Mouse (Mus musculus): Measurements from ENCODE around the gene Dgke.
"Not testable (repeated sequence)": the region's sequence is repeated elsewhere in the genome, so short reads cannot be mapped to it uniquely, and the experiment has no call there.

Gene Dgke

GRCm38 (mm10) chr11:89003078-89003477 lies 63.6 kb downstream of the Dgke start:
- DNase-seq (ENCODE audit: low read depth, low spot score): no peak

DNA sequence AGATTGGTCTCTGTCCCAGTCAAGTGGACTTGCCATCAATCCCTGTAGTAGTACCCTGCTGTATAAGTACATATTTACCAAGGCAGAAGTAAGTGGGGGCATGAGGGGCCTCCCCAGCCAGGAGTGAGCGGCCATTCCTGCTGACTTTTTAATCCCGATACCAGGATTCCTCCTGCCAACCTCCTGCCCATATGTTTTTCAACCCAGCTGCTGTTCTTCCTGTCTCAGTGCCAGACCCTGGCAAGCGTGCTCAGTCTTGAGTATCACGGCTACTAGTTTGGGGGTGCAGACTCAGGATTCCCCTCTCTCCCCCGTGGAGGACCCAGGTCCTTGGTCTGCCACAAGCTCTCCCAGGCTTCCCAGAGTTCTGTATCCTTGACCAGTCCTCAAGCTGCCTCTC lies 64.0 kb downstream of the Dgke start:
- no peak for DNase-seq (ENCODE audit: low read depth, low spot score)

DNA sequence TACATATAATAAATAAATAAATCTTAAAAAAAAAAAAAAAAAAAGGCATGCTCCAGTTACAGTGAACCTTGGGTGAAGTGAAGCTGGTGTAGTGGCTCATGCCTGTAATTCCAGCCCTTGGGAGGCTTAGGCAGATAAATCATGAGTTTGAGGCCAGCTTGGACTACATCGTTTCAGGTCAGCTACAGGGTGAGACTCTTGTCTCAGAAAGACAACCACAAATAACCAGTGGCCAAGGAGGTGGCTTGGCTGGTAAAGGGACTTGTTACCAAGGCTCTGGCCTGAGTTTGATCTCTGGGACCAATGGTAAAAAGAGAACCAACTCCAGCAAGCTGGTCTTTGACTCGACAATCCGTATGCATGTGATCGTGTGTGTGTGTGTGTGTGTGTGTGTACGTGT lies 64.6 kb downstream of the Dgke start:
- no peak for DNase-seq (ENCODE audit: low read depth, low spot score)

DNA sequence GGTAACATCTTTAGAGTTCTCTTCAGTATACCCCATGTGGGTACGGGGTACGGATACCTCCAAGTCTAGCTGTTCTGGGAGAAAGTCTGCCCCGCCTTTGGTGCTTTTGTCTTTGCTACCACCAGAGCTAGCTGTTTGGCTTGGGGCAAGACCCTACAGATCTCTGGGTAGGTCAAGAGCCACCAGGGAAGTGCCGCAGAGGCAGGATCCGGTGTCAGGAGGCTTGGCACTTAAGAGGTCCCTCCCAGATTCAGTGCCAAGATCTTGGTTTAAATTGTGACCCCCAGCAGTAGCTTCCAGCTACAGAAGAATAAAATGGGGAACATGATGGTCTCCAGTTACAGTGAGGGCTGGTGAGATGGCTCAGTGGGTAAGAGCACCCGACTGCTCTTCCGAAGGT lies 65.1 kb downstream of the Dgke start:
- DNase-seq (ENCODE audit: low read depth, low spot score): no peak

- no peak for DNase-seq (ENCODE audit: low read depth, low spot score)
Measured at GRCm38 (mm10) chr11:89000527-89000819, 66.2 kb downstream of the Dgke start.

- no peak for DNase-seq (ENCODE audit: low read depth, low spot score)
Measured at GRCm38 (mm10) chr11:88999723-89000526, 66.7 kb downstream of the Dgke start.

DNA sequence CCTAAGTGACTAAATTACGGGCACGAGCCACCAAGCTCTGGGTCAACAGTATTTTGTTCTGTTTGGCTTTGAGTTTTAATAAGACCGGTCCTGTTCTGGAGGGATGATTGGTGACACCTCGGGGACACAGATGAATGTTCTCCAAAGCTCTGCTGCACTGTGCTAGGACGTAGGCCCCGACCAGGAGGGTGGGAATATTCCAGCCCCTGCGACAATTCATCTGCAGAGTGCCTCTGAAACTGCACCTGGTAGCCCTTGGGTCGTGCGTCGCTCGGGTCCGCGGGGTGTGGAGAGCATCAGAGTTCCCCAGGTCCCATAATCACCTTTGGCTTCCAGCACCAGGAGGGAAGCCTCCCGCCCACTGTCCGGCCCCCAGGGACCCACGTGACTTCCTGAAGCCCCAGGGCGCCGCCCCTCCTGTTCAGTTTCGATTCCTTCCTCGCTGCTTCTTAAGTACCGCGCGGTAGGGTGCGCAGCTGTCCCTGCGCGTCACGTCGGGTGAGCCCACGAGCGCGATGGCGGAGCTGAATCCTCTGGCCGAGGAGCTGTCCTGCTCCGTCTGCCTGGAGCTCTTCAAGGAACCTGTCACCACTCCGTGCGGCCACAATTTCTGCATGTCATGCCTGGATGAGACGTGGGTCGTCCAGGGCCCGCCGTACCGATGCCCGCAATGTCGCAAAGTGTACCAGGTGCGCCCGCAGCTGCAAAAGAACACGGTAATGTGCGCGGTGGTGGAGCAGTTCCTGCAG lies 67.5 kb downstream of the Dgke start, which contains the start of gene Trim25:
Trim25 (plus strand) TSS at position 403 of the 749 bp plus-strand sequence.
- DNase-seq (ENCODE audit: low read depth, low spot score): peak; percentile 71

GRCm38 (mm10) chr11:88998406-88998805 lies 68.2 kb downstream of the Dgke start:
- DNase-seq (ENCODE audit: low read depth, low spot score): no peak

- not testable (repeated sequence) for DNase-seq (ENCODE audit: low read depth, low spot score)
Measured at GRCm38 (mm10) chr11:88997343-88997742, 69.3 kb downstream of the Dgke start.

DNA sequence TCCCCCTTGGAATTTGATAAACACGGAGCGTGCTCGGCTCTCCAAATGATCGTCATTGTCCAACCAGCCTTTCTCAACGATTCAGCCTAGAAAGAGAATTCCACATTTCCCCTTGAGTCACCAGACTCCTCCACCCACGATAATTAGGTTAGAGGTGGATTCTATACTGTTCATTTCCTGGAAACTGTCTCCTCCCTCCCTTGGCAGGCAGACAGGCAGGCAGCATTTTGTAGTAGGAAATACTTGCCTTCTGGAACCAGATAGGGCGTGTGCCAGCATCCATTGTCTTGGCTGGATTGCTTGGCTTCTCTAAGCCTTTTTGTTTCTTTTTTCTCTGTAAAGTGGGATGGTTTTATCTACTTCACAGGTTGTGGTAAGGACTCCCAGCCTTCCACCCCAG lies 70.2 kb downstream of the Dgke start:
- no peak for DNase-seq (ENCODE audit: low read depth, low spot score)

DNA sequence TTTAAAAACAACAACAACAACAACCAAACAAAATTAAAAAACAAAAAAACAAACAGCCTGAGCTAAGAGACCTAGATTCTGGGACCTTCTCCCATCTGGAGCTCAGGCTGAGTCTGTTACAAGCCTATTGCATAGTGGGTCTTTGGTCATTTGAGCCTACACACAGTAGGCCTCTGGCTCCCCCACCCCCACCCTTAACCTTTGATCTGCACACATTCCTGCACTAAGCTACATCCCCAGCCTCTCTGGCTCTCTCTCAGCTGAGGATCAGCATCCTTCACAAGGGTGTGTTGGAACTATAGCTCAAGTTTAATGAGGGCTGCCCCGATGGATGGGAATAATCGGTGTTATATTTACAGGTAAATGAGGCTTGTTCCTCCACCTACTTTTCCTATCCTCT lies 71.0 kb downstream of the Dgke start:
- DNase-seq (ENCODE audit: low read depth, low spot score): no peak

DNA sequence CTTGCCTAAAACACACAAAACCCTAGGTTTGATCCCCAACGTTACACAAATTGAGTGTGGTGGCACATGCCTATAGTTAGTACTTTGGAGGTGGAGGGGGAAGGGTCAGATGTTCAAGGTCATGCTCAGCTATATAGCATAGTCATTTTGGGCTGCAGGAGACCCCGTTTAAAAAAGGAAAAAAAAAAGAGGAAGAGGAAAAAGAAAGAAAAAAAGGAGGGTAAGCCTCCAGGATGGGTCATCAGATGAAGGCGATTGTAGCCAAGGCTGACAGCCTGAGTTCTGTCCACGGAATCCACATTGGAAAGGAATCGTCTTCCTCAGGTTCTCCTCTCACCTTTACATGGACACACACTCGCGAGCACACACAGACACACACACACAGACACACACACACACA lies 72.2 kb downstream of the Dgke start:
- no peak for DNase-seq (ENCODE audit: low read depth, low spot score)

DNA sequence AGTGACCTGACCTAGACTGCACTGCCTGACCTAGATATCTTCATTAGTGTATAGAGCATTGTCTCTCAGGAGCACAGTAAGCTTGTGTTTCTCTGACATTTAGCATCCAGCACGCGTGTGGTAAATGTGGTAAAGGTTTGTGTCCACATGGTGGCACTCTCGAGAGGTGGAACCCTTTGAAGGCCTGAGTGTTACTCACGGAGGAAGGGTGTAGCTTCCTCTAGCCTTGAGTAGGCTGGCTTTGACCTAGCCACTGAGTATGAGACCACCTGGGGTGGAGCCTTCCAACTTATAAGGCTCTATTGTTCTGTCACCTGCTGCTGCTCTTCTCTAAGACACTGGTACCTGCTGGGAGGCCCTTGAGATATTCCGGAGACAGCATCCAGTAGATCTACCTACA lies 73.0 kb downstream of the Dgke start:
- no peak for DNase-seq (ENCODE audit: low read depth, low spot score)

GRCm38 (mm10) chr11:88993186-88993585 lies 73.5 kb downstream of the Dgke start:
- DNase-seq (ENCODE audit: low read depth, low spot score): no peak

GRCm38 (mm10) chr11:88989530-88989929 lies 77.1 kb downstream of the Dgke start:
- no peak for DNase-seq (ENCODE audit: low read depth, low spot score)

- DNase-seq (ENCODE audit: low read depth, low spot score): no peak
Measured at GRCm38 (mm10) chr11:88988956-88989355, 77.7 kb downstream of the Dgke start.

- DNase-seq (ENCODE audit: low read depth, low spot score): no peak
Measured at GRCm38 (mm10) chr11:88986616-88987015, 80.0 kb downstream of the Dgke start.
